Mouse (Mus musculus) spleen, adult 12 weeks (tissue): ENCODE data around the gene Rbfox1.

ENCODE experiments used
- DNase-seq: peaks from one replicate; pipeline ENCODE4 v3.0.0; 2022; ENCODE audit warnings: low spot score

Rbfox1 gene

DNA sequence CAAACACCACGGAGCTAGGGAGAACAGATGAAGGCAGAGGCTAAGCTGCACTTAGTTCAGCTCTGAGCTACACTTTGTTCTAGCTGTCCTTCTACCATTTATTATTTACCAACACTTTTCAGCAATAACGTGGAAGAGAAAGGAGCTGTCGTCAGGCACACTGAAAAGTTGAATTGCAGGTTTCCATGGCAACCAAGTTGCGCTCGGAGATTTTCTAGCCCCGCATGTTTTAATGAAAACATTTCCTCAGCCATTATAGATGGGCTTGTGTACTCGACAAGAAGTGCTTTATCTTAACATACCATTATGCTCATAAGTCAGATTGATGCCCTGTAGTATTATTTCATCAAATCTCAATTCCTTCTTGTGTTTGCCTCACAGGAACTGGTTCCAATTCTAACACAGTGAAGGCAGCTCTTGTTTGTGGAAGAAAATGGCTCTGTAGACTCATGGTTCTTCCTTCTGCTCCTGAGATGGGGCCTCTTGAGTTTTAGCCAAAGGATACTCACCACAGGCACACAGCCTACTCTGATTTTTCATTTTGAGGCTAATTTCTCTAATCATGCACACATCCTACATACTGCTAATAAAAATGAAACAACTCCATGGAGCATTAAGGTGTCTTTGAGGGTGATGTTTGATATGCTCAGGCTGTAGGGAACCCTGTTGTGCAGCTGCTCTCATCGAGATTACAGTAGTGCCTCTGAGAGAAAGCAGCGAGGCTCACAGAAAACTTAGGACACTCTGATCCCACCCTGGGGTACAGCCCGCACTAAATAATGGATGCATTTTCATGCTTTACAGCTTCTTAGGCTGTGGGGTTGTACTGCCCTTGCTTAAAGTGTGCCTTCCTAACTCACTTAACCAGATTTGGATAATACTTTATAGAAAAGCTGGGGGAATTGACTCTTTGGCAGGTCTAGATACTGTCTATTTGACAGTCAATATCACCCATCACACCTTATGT lies 107.2 kb downstream of the Rbfox1 start:
- DNase-seq = no peak

DNA sequence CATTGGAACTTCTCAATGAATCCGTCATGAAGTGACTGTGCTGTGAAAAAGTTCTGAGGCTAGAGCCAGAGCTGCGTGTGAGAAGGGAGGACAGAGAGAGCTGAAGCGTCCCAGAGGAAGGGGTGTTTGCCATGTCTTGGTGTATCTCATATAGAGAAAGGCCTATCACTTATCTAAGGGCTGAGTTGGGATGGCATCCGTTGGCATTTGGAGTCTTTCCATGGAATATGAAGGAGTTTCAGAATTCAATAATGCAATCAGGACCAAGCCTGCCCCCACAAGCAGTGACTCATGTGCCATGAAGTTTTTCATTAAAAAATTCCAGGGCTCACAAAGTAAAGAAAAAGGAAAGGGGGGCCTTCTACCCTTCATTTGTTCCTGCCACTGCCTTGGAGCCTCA lies 112.0 kb downstream of the Rbfox1 start:
- DNase-seq = no peak

DNA sequence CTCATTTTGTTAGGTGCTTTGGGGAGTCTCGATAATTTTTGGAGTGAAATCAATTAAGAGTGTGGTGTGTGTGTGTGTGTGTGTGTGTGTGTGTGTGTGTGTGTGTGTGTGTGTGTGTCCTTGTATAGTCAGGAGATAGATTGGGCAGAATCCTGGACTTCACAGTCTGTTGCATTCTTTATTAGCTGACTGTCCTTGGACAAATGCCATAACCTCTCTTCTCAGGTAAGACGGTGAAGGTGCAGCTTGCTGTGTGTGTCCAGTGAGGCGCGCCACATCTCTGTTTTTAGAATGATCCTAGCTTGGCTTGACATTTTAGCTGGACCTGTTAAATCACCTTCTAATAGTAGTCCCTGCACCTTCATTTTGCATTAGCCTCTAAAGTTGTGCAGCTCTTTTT lies 112.5 kb downstream of the Rbfox1 start:
- no peak for DNase-seq

DNA sequence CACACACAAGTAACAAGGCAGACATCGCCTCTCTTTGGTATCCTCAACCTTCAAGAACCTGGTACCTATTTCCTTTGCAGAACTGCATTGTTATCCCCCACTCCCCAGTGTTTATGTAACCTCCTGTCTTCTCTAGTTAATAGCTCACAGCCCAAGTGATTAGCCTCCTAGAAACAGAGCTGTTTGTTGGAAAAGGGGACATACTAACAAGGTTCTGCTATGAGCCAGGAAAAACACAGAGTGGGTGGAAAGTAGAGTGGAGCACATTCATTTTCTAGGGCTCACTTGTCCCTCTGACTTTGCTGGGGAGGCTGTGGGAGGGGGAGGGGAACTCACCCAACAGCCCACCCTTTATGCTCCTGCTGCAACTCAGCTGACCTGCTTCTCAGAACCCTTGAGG lies 114.9 kb downstream of the Rbfox1 start:
- DNase-seq = no peak

DNA sequence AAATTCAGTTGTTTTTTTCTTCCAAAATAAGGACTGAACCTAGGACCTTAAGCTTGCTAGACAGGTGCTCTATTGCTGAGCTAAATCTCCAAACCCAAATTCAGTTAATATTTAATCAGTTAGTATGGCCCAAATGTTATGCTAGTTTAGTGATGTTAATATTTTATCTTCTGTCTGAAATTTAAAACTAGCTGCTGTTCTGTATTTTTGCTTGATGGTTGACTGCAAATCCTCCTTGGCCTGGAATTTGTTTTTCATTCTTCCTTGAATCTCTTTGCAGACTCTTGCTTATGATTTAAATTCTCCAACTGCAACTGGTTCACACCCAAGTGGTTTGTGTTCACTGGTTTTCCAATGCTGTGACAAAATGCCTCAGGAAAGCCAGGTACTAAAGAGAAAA lies 121.8 kb downstream of the Rbfox1 start:
- DNase-seq = no peak

DNA sequence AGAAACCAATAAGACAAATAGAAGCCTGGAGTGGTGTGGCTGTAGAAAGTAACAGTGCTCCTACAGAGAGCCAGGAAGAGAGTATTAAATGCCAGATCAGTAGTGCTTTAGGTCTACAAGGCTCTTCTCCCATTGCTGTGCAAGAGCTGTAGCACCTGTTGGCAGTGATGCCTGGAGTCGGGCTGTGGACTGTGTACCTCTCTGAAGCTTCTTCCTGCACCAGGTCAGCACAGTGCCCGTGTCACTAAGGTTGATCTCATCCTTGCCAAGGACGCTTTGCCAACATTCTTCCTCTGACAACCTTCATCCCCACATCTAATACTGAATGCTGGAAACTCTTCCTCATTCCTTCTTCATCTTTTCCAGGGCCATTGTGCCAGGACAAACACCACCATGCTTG lies 127.7 kb downstream of the Rbfox1 start:
- no peak for DNase-seq

DNA sequence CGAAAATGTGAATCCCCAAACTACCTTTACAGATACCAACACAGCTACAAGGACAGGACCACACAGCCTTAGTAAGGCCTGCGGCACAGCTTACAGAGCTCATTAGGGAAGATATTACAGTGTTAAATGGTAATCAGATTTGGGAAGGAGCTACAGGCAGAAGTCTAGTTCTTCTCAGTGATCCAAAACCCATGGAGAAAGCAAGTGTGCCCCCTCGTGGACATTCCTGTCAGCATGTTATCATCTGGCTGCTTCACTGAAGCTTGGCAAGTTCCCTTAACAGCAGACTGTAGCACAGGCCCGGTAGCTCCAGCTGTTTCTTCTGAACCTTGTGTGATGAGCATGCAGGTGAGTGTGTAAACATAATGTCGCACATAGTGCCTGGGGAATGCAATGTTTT lies 133.5 kb downstream of the Rbfox1 start:
- DNase-seq = peak; percentile 3

DNA sequence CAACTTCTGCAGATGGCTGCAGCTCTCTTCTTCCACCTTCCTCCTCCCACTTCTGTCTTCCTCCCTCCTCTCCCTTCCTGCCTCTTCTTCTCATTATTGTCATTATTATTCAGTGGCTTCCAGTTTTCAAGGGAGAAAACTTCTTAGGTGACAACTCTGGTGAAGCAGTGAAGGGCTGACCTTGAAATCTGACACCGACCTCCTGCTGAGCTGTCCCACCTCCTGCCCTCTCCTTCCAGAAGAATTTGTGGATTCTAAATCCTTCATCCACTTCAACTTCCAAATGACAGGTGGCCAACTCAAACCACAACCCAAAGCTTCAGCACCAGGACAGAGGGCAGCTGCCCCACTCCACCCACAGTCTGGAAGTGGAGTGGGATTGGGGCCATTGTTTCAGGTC lies 134.2 kb downstream of the Rbfox1 start:
- DNase-seq = no peak

DNA sequence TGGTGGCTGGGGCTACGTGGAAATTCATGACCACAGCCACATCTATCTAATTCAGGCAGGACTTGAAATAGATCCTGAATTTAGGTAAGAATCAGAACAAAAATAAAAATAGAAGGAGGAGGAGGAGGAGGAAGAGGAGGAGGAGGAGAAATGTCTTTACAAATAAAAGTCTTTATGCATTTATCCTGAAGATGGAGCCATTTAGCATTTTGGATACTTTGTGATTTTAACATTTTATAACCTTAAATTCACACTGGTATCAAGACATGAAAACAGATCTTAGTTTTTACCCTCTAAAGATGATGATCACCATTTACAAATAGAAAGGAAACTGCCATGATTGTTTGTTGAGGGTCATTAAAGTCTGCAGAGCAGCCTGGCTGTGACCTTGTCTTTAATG lies 146.1 kb downstream of the Rbfox1 start:
- DNase-seq = no peak

DNA sequence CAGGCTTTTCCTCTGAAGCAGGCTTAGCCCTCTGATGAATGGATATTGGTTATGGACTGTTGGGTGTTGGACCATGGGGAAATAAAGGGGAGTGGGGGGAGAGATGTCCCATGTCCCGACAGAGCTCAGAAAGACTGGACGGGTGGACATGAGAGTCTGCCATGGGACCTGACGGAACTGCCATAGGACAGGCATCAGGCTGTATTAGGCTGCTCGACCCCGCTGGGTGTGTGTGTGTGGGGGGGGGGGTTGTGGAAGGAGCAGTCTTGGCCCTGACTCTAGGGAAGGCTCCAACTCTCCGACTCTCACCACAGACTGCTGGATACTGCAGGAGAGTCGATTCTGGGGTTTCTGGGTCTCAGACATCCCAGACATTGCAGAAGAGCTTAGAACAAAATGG lies 147.4 kb downstream of the Rbfox1 start:
- DNase-seq = no peak

DNA sequence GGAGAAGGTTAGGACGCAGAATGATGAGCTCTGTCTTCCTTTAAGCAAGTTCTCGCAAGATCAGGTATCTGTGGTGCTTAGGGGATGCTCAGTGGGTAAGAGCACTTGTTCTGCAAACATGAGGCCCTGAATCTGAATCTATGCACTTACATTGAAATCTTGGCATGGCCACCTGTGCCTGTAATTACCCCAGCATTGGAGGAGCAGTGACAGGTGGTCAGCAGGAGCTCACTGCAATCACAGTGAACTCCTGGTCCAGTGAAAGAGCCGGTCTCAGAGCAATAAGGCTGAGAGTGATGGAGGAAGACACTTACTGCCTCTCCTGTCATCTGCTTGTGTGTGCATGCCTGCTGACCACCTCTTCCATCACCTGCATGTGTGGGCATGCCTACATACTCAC lies 149.7 kb downstream of the Rbfox1 start:
- no peak for DNase-seq

DNA sequence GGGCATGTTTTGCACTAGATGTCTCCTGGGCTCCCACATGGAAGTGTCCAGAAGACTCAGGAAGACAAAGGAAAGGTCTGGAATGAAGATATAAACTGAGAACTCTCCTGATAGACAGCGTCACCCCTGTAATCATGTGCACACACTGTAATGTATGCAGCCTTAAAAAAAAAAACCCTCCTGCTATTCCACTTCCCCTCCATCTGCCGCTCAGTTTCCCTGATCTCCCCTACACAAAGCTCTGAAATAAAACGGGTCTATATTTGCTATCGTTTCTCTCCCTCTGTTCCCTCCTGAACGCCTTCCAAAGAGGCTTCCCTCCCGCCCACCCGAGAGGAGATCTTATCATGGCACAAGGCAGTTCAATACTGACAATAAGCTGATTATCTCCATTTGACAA lies 151.9 kb downstream of the Rbfox1 start:
- no peak for DNase-seq

DNA sequence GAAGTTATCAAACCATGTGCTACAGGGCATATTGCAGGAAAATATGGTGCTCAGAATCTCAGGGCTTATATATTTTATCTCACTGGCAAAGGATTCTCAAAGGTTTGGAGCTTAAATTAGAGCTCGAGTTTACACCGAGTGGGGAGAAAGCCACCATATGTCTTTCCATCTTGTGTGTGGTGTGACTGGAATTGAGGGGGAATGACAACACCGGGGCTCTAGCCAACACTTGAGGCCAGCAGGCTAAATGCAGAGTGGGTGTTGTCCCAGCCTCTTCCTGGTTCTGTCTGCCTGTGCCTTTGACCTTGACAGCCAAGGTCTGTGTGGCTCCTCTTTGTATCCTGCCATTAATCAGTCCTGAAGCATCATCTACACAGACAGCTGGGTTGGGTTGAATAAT lies 157.6 kb downstream of the Rbfox1 start:
- DNase-seq = no peak

DNA sequence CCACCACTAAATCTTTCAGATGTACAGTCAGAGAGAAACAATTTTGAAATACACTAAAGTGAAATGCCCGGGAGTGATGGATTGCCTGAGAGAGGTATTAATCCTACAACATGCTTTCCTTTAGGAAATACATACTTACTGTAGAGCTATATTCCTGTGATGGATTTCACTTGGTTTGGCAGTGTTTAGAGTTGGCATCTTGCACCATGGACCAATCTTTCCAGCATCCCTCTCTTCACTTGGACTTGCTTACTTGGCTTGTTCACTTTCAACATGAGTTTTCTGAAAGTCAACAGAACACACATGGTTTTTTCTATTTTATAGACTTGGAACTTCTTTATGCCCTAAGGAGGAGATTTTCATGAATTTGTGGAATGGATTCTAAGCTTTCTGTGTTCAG lies 163.4 kb downstream of the Rbfox1 start:
- no peak for DNase-seq

DNA sequence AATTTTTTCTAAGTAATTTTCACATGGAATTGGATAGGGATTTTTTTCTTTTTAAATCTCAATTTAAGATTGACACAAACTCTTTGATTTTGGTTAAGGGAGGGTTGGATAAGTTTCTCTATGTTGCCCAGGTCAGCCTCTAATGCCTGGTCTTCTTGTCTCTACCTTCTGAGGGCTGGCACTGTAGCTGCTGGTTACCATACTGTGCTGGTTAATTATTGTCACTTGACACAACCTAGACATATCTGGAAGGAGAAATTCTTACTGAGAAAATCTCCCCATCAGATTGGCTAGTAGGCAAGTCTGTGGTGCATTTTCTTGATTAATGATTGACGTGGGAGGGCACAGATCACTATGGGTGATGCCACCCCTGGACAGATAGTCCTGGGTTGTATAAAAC lies 177.3 kb downstream of the Rbfox1 start:
- no peak for DNase-seq

DNA sequence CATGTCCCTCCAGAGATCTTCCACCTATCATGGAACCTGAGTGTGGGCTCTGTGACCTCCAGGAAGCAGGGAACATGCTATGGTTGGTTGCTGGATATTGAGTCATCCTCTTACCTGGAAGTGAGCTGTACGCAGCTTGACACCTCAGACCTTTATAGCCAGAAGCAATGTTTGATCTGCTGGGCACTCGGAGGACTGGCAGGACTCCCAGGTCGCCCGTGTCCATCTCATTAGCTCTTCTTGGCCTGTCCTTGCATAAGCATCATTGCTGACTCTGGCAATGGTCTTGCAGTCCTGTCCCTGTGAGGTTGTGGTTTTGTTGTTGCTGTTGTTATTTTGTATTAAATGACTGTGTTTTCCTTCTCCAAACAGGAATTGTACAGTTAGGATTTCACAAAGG lies 180.3 kb downstream of the Rbfox1 start:
- DNase-seq = no peak

DNA sequence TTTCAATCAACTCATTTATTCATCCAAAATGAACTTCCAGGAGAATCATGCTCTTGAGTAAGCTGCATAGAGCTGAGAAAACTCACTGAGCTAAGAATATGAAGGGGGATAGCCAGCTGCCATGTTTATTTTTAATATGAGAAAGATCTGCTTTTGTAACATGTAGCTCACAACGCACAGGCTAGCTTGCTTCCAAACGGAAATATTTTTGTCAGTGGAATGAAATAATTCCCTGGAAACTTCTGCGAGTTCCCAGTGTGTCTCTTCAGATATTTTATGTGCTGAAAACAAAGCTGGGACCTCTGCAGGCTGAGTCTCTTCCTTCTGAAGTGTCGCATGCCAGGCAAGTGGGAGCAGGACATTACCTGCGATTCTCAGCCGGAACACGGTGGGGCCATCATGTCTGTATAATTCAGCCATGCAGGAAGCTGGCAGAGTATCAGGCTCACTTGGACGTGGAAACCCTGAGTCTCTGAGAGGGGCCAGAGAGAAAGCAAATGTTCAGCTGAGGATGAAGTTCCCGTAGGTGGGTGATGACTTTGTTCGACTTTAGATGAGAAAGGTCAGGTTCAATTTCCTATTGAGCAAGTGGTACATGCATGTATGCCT lies 190.4 kb downstream of the Rbfox1 start:
- no peak for DNase-seq

DNA sequence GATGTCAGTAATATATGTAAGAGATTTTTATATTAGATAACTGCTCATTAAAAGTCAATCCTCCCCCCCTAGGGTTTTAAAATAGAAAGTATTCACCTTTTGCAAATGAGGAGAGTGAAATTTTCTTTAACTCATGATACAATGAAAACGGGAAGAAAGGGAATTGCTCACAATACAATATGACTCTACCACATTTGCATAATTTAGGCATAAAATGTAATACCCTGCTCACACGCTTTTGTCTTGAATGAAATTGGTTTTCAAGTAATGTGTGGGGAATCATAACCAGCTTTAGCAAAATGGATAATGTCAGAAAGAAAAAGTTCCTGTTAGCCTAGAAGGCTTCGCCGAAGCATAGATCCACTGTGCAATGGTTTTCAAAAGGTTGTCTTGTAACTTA lies 193.9 kb downstream of the Rbfox1 start:
- DNase-seq = no peak

DNA sequence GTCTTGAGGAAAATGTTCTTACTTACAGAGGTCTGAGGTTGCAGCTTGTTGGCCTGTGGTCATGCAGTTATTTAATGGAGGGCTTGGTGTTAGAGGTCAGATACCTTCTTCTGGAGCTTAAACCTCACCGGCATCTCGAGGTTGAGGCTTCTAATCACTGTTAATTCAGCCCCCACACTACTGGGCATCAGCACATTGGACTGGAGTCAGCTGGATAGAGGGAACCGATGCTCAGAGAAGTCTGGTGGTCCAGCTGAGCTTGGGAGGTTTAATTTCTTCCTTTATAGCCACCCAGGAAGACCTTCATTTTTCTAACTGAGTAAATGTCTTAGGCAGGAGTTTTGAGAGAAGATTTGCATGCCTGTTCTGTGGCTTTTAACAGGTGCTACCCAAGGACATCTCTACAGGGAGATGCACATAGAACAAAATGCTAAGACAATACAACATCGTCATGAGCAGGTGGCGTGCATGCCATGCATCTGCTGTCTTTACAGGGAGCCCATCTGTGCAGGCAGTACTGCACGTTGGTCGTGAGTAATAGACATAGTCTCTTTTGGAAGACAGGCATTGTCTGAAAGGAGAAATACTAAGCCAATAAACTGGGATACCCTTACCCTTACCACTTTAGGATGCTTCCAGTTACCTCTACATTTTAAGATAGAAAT lies 199.7 kb downstream of the Rbfox1 start:
- no peak for DNase-seq

DNA sequence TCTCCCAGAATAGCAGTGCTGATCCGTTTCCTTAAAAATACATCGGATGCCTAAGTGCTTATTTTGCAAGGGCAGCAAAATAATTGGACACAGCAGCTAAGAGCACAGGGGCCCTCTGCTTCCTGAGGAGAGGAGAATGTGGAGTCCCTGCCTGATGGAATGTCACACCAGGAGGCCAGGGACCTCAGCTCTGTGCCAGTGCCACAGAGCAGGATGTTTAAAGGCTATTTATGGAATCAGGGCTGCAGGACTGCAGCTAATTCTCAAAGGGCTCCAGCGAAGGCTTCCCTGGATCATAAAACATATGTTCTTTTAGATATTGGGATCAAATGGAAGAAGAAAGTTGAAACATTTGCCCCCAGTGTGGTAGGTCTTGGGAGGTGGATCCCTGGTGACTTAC lies 201.0 kb downstream of the Rbfox1 start:
- no peak for DNase-seq

DNA sequence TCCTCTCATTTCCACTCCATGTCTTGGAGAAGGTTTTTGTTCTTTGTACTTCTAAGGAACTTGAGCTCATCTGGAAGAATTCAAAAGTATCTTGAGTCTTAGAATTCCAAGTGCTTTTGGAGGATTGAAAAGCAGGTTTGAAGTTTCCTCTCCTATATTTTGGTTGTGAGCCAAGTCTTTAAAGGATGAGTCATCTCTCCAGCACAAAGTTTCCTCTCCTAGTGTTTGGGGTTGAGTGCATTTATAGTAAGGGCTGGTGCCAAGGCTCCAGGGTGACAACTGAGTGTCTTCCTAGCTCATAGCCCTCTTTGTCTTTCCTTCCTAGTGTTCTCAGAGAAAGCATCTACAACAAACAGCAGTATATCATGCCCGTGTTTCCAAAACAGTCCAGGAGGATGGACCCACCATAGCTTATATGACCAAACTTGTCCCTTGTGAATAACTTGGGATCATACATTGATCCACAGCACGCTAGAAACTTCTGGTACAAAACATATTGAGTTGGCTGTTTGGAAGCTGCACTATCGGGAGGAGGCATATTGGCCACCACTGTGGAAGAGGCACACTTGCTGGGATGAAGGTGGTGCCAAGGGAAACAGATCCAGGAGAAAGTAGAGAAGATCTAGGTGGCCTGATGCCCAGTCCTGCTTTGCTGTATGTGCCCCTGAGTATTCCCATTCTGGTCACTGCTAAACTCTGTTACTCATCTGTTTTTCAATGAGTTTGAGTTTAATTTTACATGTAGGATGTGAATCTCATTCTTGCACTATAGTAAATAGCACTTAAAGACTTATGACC lies 206.4 kb downstream of the Rbfox1 start:
- DNase-seq = no peak

DNA sequence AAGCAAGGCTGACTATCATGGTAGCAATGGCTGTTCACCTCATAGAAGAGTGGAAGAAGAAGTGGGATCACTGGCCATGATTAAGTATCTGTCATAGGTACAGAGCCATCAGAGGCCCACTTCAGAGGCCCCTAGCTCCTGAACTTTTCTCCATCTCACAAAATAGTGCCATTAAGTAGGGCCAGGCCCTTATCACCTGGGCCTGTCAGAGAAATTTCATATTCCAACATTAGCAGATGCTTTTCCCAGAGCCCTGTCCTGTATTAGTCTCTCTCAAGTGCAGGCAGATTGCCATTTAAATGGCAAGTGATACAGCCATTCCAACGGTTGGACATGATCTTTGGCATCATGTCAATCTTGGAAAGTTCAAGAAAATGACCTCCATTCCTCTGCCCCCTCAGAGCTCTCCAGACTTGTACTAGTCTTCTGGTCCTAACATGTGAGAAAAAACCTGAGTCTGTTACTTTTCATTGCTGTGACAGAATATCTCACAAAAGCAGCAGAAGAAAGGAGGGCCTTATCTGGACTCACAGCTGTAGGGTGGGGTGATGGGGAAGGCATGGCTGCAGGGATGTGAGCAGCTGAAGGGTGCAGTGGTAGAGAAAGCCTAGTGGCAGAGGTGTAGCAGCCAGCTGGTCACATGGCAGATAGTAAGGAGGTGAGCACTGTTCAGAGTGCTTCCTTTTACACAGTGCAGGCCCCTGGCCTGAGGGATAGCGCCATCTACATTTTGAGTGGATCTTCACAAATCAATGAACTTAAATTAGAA lies 210.6 kb downstream of the Rbfox1 start:
- DNase-seq = peak; percentile 56
